Mouse (Mus musculus): Measurements from ENCODE around the gene Chrne. TPM values are rescaled to one million over a fixed set of nuclear protein-coding genes. Genes with fewer than 3 reads are reported as not detected.

Chrne gene
- polyA plus RNA-seq, 1 experiment = 0.53 TPM

GRCm38 (mm10) chr11:70621972-70622814, 3.2 kb upstream of the Chrne start:
- no peak for DNase-seq
- Histone ChIP-seq H3K4me3 (ENCODE audit: control insufficient read depth, insufficient read depth, low read length) (no peak overlapping the region), H3K4me1 (replicated peaks; ENCODE audit: control insufficient read depth, insufficient read depth, low read length) (no peaks in the 10 kb centered on the region), H3K27me3 (ENCODE audit: control insufficient read depth, insufficient read depth, low read length) (no peaks in the 10 kb centered on the region), H3K27ac (ENCODE audit: control insufficient read depth, insufficient read depth, low read length) (no peak overlapping the region), H3K36me3 (ENCODE audit: control insufficient read depth, insufficient read depth, low read length) (no peaks in the 10 kb centered on the region)
- TF ChIP-seq CTCF (IDR thresholded peaks at IDR 0.05; ENCODE audit: borderline replicate concordance, control insufficient read depth, extremely low read depth, insufficient read depth, low read length, poor library complexity) (no peak), POLR2A (IDR thresholded peaks at IDR 0.05; ENCODE audit: control insufficient read depth, extremely low read depth, insufficient read depth, low read length, poor library complexity) (no peak)
- 79% methylated on average over 7 of the region's 7 CpGs for WGBS

GRCm38 (mm10) chr11:70615516-70616093, 3.4 kb downstream of the Chrne start, which contains the start of gene 4930544D05Rik:
Gene 4930544D05Rik, plus strand, starts transcription at chr11:70615848.
- TF ChIP-seq CTCF (IDR thresholded peaks at IDR 0.05; ENCODE audit: borderline replicate concordance, control insufficient read depth, extremely low read depth, insufficient read depth, low read length, poor library complexity) (no peak), POLR2A (IDR thresholded peaks at IDR 0.05; ENCODE audit: control insufficient read depth, extremely low read depth, insufficient read depth, low read length, poor library complexity) (no peak)

GRCm38 (mm10) chr11:70615074-70615473, 3.9 kb downstream of the Chrne start:
- WGBS = 1% methylated on average over 17 of the region's 17 CpGs
- H3K27ac ChIP-seq (ENCODE audit: control insufficient read depth, insufficient read depth, low read length) = no peak overlapping the region
- TF ChIP-seq CTCF (IDR thresholded peaks at IDR 0.05; ENCODE audit: borderline replicate concordance, control insufficient read depth, extremely low read depth, insufficient read depth, low read length, poor library complexity) = no peak; the same call in 1 of the 2 replicates
- TF ChIP-seq POLR2A (IDR thresholded peaks at IDR 0.05; ENCODE audit: control insufficient read depth, extremely low read depth, insufficient read depth, low read length, poor library complexity) = peak; percentile 58

More at GRCm38 (mm10) chr11:70615516-70616093, 3.4 kb downstream of the Chrne start, which contains the start of gene 4930544D05Rik:
- WGBS = 14% methylated on average over 21 of the region's 21 CpGs
- peaks cover 16% of the 10 kb centered on the region for H3K4me1 ChIP-seq (replicated peaks; ENCODE audit: control insufficient read depth, insufficient read depth, low read length)
- H3K27me3 ChIP-seq (ENCODE audit: control insufficient read depth, insufficient read depth, low read length) = no peaks in the 10 kb centered on the region
- H3K36me3 ChIP-seq (ENCODE audit: control insufficient read depth, insufficient read depth, low read length) = peaks cover 10% of the 10 kb centered on the region
- DNase-seq = no peak
- H3K4me3 ChIP-seq (ENCODE audit: control insufficient read depth, insufficient read depth, low read length) = peak within 1 kb of the TSS; percentile 64
- no peak within 1 kb of the TSS for H3K27ac ChIP-seq (ENCODE audit: control insufficient read depth, insufficient read depth, low read length)

GRCm38 (mm10) chr11:70612505-70612904, 6.5 kb downstream of the Chrne start:
- TF ChIP-seq CTCF (IDR thresholded peaks at IDR 0.05; ENCODE audit: borderline replicate concordance, control insufficient read depth, extremely low read depth, insufficient read depth, low read length, poor library complexity) (no peak), POLR2A (IDR thresholded peaks at IDR 0.05; ENCODE audit: control insufficient read depth, extremely low read depth, insufficient read depth, low read length, poor library complexity) (no peak)
- Histone ChIP-seq H3K36me3 (ENCODE audit: control insufficient read depth, insufficient read depth, low read length) (peaks cover 24% of the 10 kb centered on the region), H3K4me1 (replicated peaks; ENCODE audit: control insufficient read depth, insufficient read depth, low read length) (peaks cover 16% of the 10 kb centered on the region), H3K4me3 (ENCODE audit: control insufficient read depth, insufficient read depth, low read length) (no peak overlapping the region), H3K27me3 (ENCODE audit: control insufficient read depth, insufficient read depth, low read length) (no peaks in the 10 kb centered on the region), H3K27ac (ENCODE audit: control insufficient read depth, insufficient read depth, low read length) (no peak overlapping the region)
- no peak for DNase-seq
- 92% methylated on average over 7 of the region's 7 CpGs for WGBS

More at GRCm38 (mm10) chr11:70615074-70615473, 3.9 kb downstream of the Chrne start:
- Histone ChIP-seq H3K27me3 (ENCODE audit: control insufficient read depth, insufficient read depth, low read length) (no peaks in the 10 kb centered on the region), H3K4me1 (replicated peaks; ENCODE audit: control insufficient read depth, insufficient read depth, low read length) (peaks cover 16% of the 10 kb centered on the region), H3K36me3 (ENCODE audit: control insufficient read depth, insufficient read depth, low read length) (peaks cover 14% of the 10 kb centered on the region), H3K4me3 (ENCODE audit: control insufficient read depth, insufficient read depth, low read length) (peak overlapping the region; percentile 64)
- peak; percentile 79 for DNase-seq

GRCm38 (mm10) chr11:70610752-70611151, 8.3 kb downstream of the Chrne start:
- H3K4me3 ChIP-seq (ENCODE audit: control insufficient read depth, insufficient read depth, low read length) = no peak overlapping the region
- 96% methylated on average over 4 of the region's 4 CpGs for WGBS
- H3K4me1 ChIP-seq (replicated peaks; ENCODE audit: control insufficient read depth, insufficient read depth, low read length) = peaks cover 11% of the 10 kb centered on the region
- TF ChIP-seq POLR2A (IDR thresholded peaks at IDR 0.05; ENCODE audit: control insufficient read depth, extremely low read depth, insufficient read depth, low read length, poor library complexity) (no peak), CTCF (IDR thresholded peaks at IDR 0.05; ENCODE audit: borderline replicate concordance, control insufficient read depth, extremely low read depth, insufficient read depth, low read length, poor library complexity) (no peak)
- H3K27ac ChIP-seq (ENCODE audit: control insufficient read depth, insufficient read depth, low read length) = no peak overlapping the region
- no peak for DNase-seq
- no peaks in the 10 kb centered on the region for H3K27me3 ChIP-seq (ENCODE audit: control insufficient read depth, insufficient read depth, low read length)
- H3K36me3 ChIP-seq (ENCODE audit: control insufficient read depth, insufficient read depth, low read length) = peaks cover 36% of the 10 kb centered on the region

GRCm38 (mm10) chr11:70608381-70609066, 10.5 kb downstream of the Chrne start:
- H3K36me3 ChIP-seq (ENCODE audit: control insufficient read depth, insufficient read depth, low read length) = peaks cover 40% of the 10 kb centered on the region
- 97% methylated on average over 26 of the region's 26 CpGs for WGBS
- H3K27me3 ChIP-seq (ENCODE audit: control insufficient read depth, insufficient read depth, low read length) = no peaks in the 10 kb centered on the region
- peak; percentile 38 for DNase-seq
- H3K4me3 ChIP-seq (ENCODE audit: control insufficient read depth, insufficient read depth, low read length) = no peak overlapping the region
- no peak for TF ChIP-seq POLR2A (IDR thresholded peaks at IDR 0.05; ENCODE audit: control insufficient read depth, extremely low read depth, insufficient read depth, low read length, poor library complexity)
- TF ChIP-seq CTCF (IDR thresholded peaks at IDR 0.05; ENCODE audit: borderline replicate concordance, control insufficient read depth, extremely low read depth, insufficient read depth, low read length, poor library complexity) = peak; percentile 49; the same call in 1 of the 2 replicates
- H3K4me1 ChIP-seq (replicated peaks; ENCODE audit: control insufficient read depth, insufficient read depth, low read length) = no peaks in the 10 kb centered on the region
- no peak overlapping the region for H3K27ac ChIP-seq (ENCODE audit: control insufficient read depth, insufficient read depth, low read length)
